Mouse (Mus musculus) midbrain, embryonic 15.5 days (tissue): Measurements from ENCODE around the gene Cacna1c. TPM values are rescaled to one million over a fixed set of nuclear protein-coding genes. Genes with fewer than 3 reads are reported as not detected.

Experiments used
- ATAC-seq: fragments of 200-750 bp; cut with Nextera tagmentation; replicated peaks from 2 replicates; pipeline ENCODE4 v1.8.0; 2017; ENCODE audit warnings: moderate TSS enrichment
- H3K27ac ChIP-seq: fragments of 300-500 bp; sonication (generic); 2 replicates; pipeline ENCODE4 v1.5.1; 2015; ENCODE audit warnings: mild to moderate bottlenecking, inconsistent platforms
- H3K27me3 ChIP-seq: fragments of 300-500 bp; sonication (generic); replicated peaks from 2 replicates; pipeline ENCODE4 v1.6.1; 2015; ENCODE audit warnings: inconsistent platforms
- H3K36me3 ChIP-seq: fragments of 300-500 bp; sonication (generic); replicated peaks from 2 replicates; pipeline ENCODE4 v1.6.1; 2015; ENCODE audit warnings: inconsistent platforms
- H3K4me1 ChIP-seq: fragments of 300-500 bp; sonication (generic); 2 replicates; pipeline ENCODE4 v1.6.1; 2015; ENCODE audit warnings: inconsistent platforms
- H3K4me2 ChIP-seq: fragments of 300-500 bp; sonication (generic); 2 replicates; pipeline ENCODE4 v1.6.1; 2015; ENCODE audit warnings: inconsistent platforms, mild to moderate bottlenecking, moderate library complexity
- H3K4me3 ChIP-seq: fragments of 300-500 bp; sonication (generic); 2 replicates; pipeline ENCODE4 v1.5.1; 2015; ENCODE audit warnings: mild to moderate bottlenecking, inconsistent platforms
- H3K9ac ChIP-seq: fragments of 300-500 bp; sonication (generic); 2 replicates; pipeline ENCODE4 v1.6.1; 2015; ENCODE audit warnings: mild to moderate bottlenecking, inconsistent platforms
- H3K9me3 ChIP-seq: fragments of 300-500 bp; sonication (generic); 2 replicates; pipeline ENCODE4 v1.6.1; 2016; ENCODE audit warnings: inconsistent platforms
- WGBS: fragments of 180-500 bp; shearing (Covaris S2); methylation state at CpG from one replicate; pipeline ENCODE4 v1.1.7; 2015; ENCODE audit warnings: mixed read lengths; 5-methylcytosine and 5-hydroxymethylcytosine counted together
- polyA plus RNA-seq: library from polyadenylated mRNA; unstranded; fragments of >200 nt; fragmentation: Nextera tagmentation; extraction: Ambion mirVana; gene quantifications from 2 replicates; pipeline ENCODE4 v1.2.1, GENCODE M21; 2015

Cacna1c gene
- polyA plus RNA-seq, 1 experiment from 2014 or later = 7.9 TPM

GRCm38 (mm10) chr6:119082662-119083061, 113.6 kb downstream of the Cacna1c start:
- ATAC-seq = no peak
- 80% methylated on average over 8 of the region's 8 CpGs for WGBS
- no peaks in the 10 kb centered on the region for H3K27me3 ChIP-seq

GRCm38 (mm10) chr6:119081650-119082049, 114.6 kb downstream of the Cacna1c start:
- H3K36me3 ChIP-seq = no peaks in the 10 kb centered on the region

More at GRCm38 (mm10) chr6:119082662-119083061, 113.6 kb downstream of the Cacna1c start:
- Histone ChIP-seq H3K4me1 (peaks cover 7% of the 10 kb centered on the region; the same call in 1 of the 2 replicates), H3K9me3 (no peaks in the 10 kb centered on the region), H3K4me2 (no peak overlapping the region), H3K4me3 (no peak overlapping the region), H3K36me3 (no peaks in the 10 kb centered on the region), H3K9ac (no peak overlapping the region), H3K27ac (no peak overlapping the region)

GRCm38 (mm10) chr6:119079626-119080025, 116.6 kb downstream of the Cacna1c start:
- Histone ChIP-seq H3K4me2 (no peak overlapping the region), H3K36me3 (no peaks in the 10 kb centered on the region), H3K27ac (no peak overlapping the region), H3K9me3 (no peaks in the 10 kb centered on the region), H3K4me1 (0 out of 2 replicates have a peak, but pooled peaks cover 3% of the 10 kb centered on the region), H3K9ac (no peak overlapping the region), H3K27me3 (no peaks in the 10 kb centered on the region), H3K4me3 (no peak overlapping the region)
- 84% methylated on average over 8 of the region's 8 CpGs for WGBS
- ATAC-seq = no peak

More at GRCm38 (mm10) chr6:119081650-119082049, 114.6 kb downstream of the Cacna1c start:
- no peak overlapping the region for H3K27ac ChIP-seq
- H3K4me2 ChIP-seq = no peak overlapping the region
- H3K4me1 ChIP-seq = peaks cover 7% of the 10 kb centered on the region; the same call in 1 of the 2 replicates
- no peak overlapping the region for H3K4me3 ChIP-seq
- no peaks in the 10 kb centered on the region for H3K27me3 ChIP-seq
- no peak for ATAC-seq
- 93% methylated on average over 12 of the region's 12 CpGs for WGBS
- no peak overlapping the region for H3K9ac ChIP-seq
- H3K9me3 ChIP-seq = no peaks in the 10 kb centered on the region

- H3K4me2 ChIP-seq = no peak overlapping the region
- H3K4me1 ChIP-seq = peaks cover 7% of the 10 kb centered on the region; the same call in 1 of the 2 replicates
- H3K36me3 ChIP-seq = no peaks in the 10 kb centered on the region
- no peaks in the 10 kb centered on the region for H3K27me3 ChIP-seq
- no peak overlapping the region for H3K9ac ChIP-seq
- no peak overlapping the region for H3K27ac ChIP-seq
- H3K9me3 ChIP-seq = no peaks in the 10 kb centered on the region
- no peak for ATAC-seq
- WGBS = 78% methylated on average over 9 of the region's 9 CpGs
- no peak overlapping the region for H3K4me3 ChIP-seq
Observed at GRCm38 (mm10) chr6:119078912-119079311, 117.3 kb downstream of the Cacna1c start.

DNA sequence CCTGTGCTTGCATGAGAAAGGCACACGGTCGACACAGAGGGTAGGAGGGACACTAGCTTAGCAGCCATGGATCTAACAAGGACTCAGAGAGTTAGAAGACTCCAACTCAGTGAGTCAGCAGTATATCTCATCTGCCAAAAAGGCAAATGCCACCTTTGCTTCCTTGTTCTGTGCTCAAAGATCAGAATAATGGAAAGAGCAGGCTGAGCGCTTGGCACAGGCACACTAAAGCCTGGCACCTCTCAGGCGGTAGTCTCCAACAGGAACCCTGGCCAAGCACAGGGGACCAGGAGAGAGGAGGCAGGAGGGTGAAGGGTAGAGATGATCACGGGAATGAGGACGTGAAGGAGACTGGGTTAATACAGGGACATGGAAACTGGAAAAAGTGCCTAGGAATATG, 119.0 kb downstream of the Cacna1c start:
- no peak overlapping the region for H3K9ac ChIP-seq
- no peaks in the 10 kb centered on the region for H3K27me3 ChIP-seq
- H3K4me1 ChIP-seq = peaks cover 10% of the 10 kb centered on the region; the same call in 1 of the 2 replicates
- WGBS = 90% methylated on average over 6 of the region's 6 CpGs
- no peak for ATAC-seq
- H3K27ac ChIP-seq = no peak overlapping the region
- no peak overlapping the region for H3K4me3 ChIP-seq
- H3K9me3 ChIP-seq = no peaks in the 10 kb centered on the region
- H3K36me3 ChIP-seq = no peaks in the 10 kb centered on the region
- H3K4me2 ChIP-seq = no peak overlapping the region

- Histone ChIP-seq H3K27me3 (no peaks in the 10 kb centered on the region), H3K27ac (no peak overlapping the region), H3K4me3 (no peak overlapping the region), H3K4me2 (no peak overlapping the region), H3K36me3 (no peaks in the 10 kb centered on the region), H3K9ac (no peak overlapping the region), H3K4me1 (peaks cover 11% of the 10 kb centered on the region; the same call in 1 of the 2 replicates), H3K9me3 (no peaks in the 10 kb centered on the region)
- ATAC-seq = no peak
- 90% methylated on average over 14 of the region's 14 CpGs for WGBS
Observed at GRCm38 (mm10) chr6:119073419-119074071, 122.7 kb downstream of the Cacna1c start.

DNA sequence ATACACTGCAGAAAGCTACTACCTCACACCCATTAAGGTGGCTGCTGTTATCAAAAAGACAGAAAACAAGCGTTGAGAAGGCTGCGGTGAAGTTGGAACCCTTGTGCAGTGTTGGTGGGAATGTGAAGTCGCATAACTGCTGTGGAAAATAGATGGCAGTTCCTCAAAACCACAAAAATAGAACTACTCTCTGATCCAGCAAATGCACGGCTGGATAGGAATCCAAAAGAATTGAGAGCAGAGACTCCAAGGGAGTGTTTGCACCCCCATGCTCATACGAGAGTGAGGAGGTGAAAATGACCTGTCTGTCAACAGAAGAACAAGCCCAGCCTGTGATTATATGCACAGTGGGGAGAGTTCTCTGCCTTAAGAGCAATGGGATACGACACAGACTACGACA, 123.4 kb downstream of the Cacna1c start:
- Histone ChIP-seq H3K9ac (no peak overlapping the region), H3K4me3 (no peak overlapping the region), H3K27me3 (no peaks in the 10 kb centered on the region), H3K9me3 (no peaks in the 10 kb centered on the region), H3K4me2 (no peak overlapping the region), H3K36me3 (no peaks in the 10 kb centered on the region), H3K27ac (no peak overlapping the region), H3K4me1 (peaks cover 11% of the 10 kb centered on the region; the same call in 1 of the 2 replicates)
- ATAC-seq = no peak
- WGBS = 77% methylated on average over 7 of the region's 7 CpGs

DNA sequence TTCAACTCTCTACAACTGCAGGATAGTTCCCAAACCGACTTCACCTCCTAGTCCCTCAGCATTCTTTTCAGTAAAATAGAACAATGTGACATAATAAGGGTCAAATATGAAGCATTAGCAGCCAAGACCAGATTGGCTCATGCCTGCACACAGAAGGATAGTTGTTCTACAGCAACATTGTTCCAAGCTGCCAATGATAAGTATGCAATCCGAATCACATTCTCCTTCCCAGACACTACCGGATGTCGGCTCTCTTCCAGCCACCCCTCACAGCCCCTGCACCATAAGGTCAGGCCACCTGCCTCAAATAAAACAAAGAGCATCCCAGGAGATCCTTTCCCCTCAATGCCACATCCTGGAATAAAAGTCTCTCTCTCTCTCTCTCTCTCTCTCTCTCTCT, 125.4 kb downstream of the Cacna1c start:
- 76% methylated on average over 4 of the region's 4 CpGs for WGBS
- H3K4me1 ChIP-seq = peaks cover 11% of the 10 kb centered on the region; the same call in 1 of the 2 replicates
- H3K27me3 ChIP-seq = no peaks in the 10 kb centered on the region
- H3K4me2 ChIP-seq = no peak overlapping the region
- no peak overlapping the region for H3K4me3 ChIP-seq
- H3K9ac ChIP-seq = no peak overlapping the region
- no peaks in the 10 kb centered on the region for H3K9me3 ChIP-seq
- H3K27ac ChIP-seq = no peak overlapping the region
- ATAC-seq = no peak
- H3K36me3 ChIP-seq = no peaks in the 10 kb centered on the region

GRCm38 (mm10) chr6:119070351-119070750, 125.9 kb downstream of the Cacna1c start:
- WGBS = 91% methylated on average over 3 of the region's 3 CpGs

GRCm38 (mm10) chr6:119069145-119069544, 127.1 kb downstream of the Cacna1c start:
- ATAC-seq = 0 out of 2 replicates have a peak, but pooled peaks have one; percentile 14
- H3K9me3 ChIP-seq = no peaks in the 10 kb centered on the region
- H3K4me1 ChIP-seq = peaks cover 9% of the 10 kb centered on the region; the same call in 1 of the 2 replicates
- H3K4me2 ChIP-seq = no peak overlapping the region
- H3K36me3 ChIP-seq = no peaks in the 10 kb centered on the region
- H3K9ac ChIP-seq = no peak overlapping the region
- no peak overlapping the region for H3K27ac ChIP-seq
- no peak overlapping the region for H3K4me3 ChIP-seq
- WGBS = 93% methylated on average over 5 of the region's 5 CpGs
- H3K27me3 ChIP-seq = no peaks in the 10 kb centered on the region

More at GRCm38 (mm10) chr6:119070351-119070750, 125.9 kb downstream of the Cacna1c start:
- no peaks in the 10 kb centered on the region for H3K27me3 ChIP-seq
- no peak for ATAC-seq
- H3K4me1 ChIP-seq = peaks cover 11% of the 10 kb centered on the region; the same call in 1 of the 2 replicates
- no peaks in the 10 kb centered on the region for H3K36me3 ChIP-seq
- H3K27ac ChIP-seq = no peak overlapping the region
- H3K4me3 ChIP-seq = no peak overlapping the region
- no peaks in the 10 kb centered on the region for H3K9me3 ChIP-seq
- no peak overlapping the region for H3K9ac ChIP-seq
- no peak overlapping the region for H3K4me2 ChIP-seq

DNA sequence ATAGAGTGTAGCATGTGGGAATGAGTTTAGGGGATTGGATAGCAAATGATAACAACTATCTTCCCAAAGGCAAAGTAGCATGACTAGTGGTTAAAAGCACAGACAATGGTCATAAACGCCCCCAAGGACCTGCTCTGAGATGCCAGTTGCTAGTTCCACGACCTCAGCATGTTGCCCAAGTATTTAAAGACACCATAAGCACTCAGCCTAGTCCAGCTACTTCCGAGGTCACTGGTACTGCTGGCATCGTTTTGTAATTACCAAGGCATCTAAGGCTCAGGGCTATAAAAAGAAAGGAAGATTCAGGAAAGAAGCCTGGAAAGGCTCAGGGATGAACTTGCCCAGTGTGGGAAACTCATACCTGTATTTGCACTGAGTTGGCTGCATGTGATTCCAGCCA, 127.6 kb downstream of the Cacna1c start:
- no peak for ATAC-seq
- Histone ChIP-seq H3K27me3 (no peaks in the 10 kb centered on the region), H3K4me1 (peaks cover 7% of the 10 kb centered on the region; the same call in 1 of the 2 replicates), H3K27ac (no peak overlapping the region), H3K4me2 (no peak overlapping the region), H3K4me3 (no peak overlapping the region), H3K9ac (no peak overlapping the region), H3K36me3 (no peaks in the 10 kb centered on the region), H3K9me3 (no peaks in the 10 kb centered on the region)
- 74% methylated on average over 4 of the region's 4 CpGs for WGBS

DNA sequence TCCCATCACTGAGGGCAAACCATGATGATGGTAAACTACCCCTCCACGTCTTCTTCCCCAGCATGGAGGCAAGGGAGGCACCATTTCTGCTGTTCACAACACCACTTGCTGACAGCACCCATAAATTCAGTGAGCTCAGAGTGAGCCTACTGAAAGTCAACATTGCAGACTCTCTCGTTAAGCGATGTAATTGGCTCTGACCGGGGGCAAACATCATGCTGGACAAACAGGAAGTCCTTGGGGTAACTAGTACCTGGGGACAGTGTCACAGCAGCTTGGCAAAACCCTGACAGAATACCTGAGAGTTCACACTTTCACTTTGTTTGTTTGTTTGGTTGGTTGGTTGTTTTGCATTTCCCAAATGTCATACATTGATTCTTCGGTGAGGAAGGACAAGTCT, 131.3 kb downstream of the Cacna1c start:
- H3K4me2 ChIP-seq = no peak overlapping the region
- H3K4me3 ChIP-seq = no peak overlapping the region
- H3K9me3 ChIP-seq = no peaks in the 10 kb centered on the region
- peaks cover 7% of the 10 kb centered on the region; the same call in 1 of the 2 replicates for H3K4me1 ChIP-seq
- no peak for ATAC-seq
- H3K36me3 ChIP-seq = no peaks in the 10 kb centered on the region
- 93% methylated on average over 5 of the region's 5 CpGs for WGBS
- no peak overlapping the region for H3K9ac ChIP-seq
- H3K27me3 ChIP-seq = no peaks in the 10 kb centered on the region
- H3K27ac ChIP-seq = no peak overlapping the region

DNA sequence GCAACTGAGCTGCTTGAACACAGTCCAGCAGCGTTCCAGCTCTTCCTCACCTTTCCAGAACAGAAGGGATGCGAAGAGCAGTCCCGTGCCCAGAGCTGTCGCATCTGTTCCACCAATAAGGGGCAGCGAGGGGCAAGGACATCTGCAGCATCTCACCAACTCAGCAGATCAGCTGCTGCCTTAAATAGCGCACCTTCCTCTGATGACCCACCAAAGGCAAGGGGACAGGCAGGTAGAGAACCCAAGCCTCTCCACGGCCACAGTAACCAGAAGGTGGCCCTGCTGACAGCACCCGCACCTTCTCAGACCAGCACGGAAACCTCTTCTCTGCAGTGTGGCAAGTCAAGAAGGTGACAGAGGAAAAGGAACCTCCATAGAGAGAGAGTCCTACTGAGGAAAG, 131.8 kb downstream of the Cacna1c start:
- Histone ChIP-seq H3K9me3 (no peaks in the 10 kb centered on the region), H3K4me3 (no peak overlapping the region), H3K27me3 (no peaks in the 10 kb centered on the region), H3K4me2 (no peak overlapping the region), H3K4me1 (peaks cover 7% of the 10 kb centered on the region; the same call in 1 of the 2 replicates), H3K27ac (no peak overlapping the region), H3K36me3 (no peaks in the 10 kb centered on the region), H3K9ac (no peak overlapping the region)
- ATAC-seq = no peak
- 94% methylated on average over 9 of the region's 9 CpGs for WGBS
